ENCODE assay signal across 9 mouse cellular contexts in the genomic region with DNA sequence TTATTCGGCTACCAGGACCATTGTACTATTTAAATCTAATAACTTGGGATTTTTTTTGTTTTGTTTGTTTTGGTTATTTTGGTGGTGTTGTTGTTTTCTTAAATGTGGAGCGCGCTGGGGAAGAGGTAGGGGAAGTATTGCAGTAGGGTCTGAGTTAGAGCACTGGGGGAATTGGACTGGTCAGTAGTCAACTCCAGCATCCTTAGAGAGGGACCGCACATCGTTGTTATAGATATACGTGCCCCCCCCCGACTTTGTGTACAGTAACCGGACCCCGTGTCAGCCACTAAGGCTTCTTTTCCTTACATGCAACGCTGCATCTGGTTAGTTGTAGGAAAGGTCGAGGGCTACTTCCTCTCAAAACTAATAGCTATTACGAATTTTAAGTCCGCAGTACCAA.
DNase-seq lines count a peak whose midpoint lies in the region; ATAC-seq lines count a peak whose summit lies in the region.
"Had no signal": no experiment of that assay in that cellular context is flagged by ENCODE, and none has a peak within 500 bp of the region (broad histone marks: within the 10 kb centered on the region; RNA-seq: fewer than 3 reads in every experiment).

No protein-coding gene starts in this region.

- peak overlapping the region; percentile 86 for H3K4me3 ChIP-seq in heart, embryonic 10.5 days
- H3K4me3 ChIP-seq in brown adipose tissue, adult 24 weeks (ENCODE audit: insufficient read depth, low read depth, low read length) = peak overlapping the region; percentile 97
- peak overlapping the region; percentile 80 for H3K4me3 ChIP-seq in hindbrain, embryonic 12.5 days
- H3K4me3 ChIP-seq in midbrain, embryonic 12.5 days = peak overlapping the region; percentile 74

- peak overlapping the region; percentile 84 for H3K9ac ChIP-seq in hindbrain, embryonic 12.5 days
- H3K9ac ChIP-seq in midbrain, embryonic 12.5 days (replicated peaks) = peak overlapping the region; percentile 74

- no peak for DNase-seq in heart, embryonic 10.5 days (ENCODE audit: low spot score)
- DNase-seq in heart, adult 8-10 months (ENCODE audit: low spot score) = no peak
- no peak for DNase-seq in right cerebral cortex, adult 2 months (ENCODE audit: low spot score in 2 of 2)
- DNase-seq in gastrocnemius, postnatal 10 days = no peak

- no peaks in the 10 kb centered on the region for H3K36me3 ChIP-seq in heart, embryonic 10.5 days
- no peaks in the 10 kb centered on the region for H3K36me3 ChIP-seq in hindbrain, embryonic 12.5 days
- H3K36me3 ChIP-seq in midbrain, embryonic 12.5 days = no peaks in the 10 kb centered on the region

- no peaks in the 10 kb centered on the region for H3K9me3 ChIP-seq in heart, embryonic 10.5 days
- H3K9me3 ChIP-seq in hindbrain, embryonic 12.5 days (replicated peaks) = no peaks in the 10 kb centered on the region
- H3K9me3 ChIP-seq in midbrain, embryonic 12.5 days = no peaks in the 10 kb centered on the region

- no peaks in the 10 kb centered on the region for H3K27me3 ChIP-seq in heart, embryonic 10.5 days (ENCODE audit: insufficient read depth, poor library complexity, severe bottlenecking)
- H3K27me3 ChIP-seq in hindbrain, embryonic 12.5 days = peaks cover 16% of the 10 kb centered on the region; the same call in 1 of the 2 replicates
- H3K27me3 ChIP-seq in midbrain, embryonic 12.5 days = peaks cover 43% of the 10 kb centered on the region
- H3K27me3 ChIP-seq: CH12.LX had no signal

- H3K4me2 ChIP-seq in hindbrain, embryonic 12.5 days (replicated peaks) = peak overlapping the region; percentile 92
- H3K4me2 ChIP-seq in midbrain, embryonic 12.5 days (replicated peaks) = peak overlapping the region; percentile 98

- peak overlapping the region; percentile 94; the same call in 1 of the 2 replicates for H3K27ac ChIP-seq in heart, embryonic 10.5 days
- H3K27ac ChIP-seq in brown adipose tissue, adult 24 weeks (replicated peaks; ENCODE audit: low read depth, low read length) = peak overlapping the region; percentile 53
- H3K27ac ChIP-seq in hindbrain, embryonic 12.5 days = peak overlapping the region; percentile 89
- no peak overlapping the region for H3K27ac ChIP-seq in midbrain, embryonic 12.5 days (replicated peaks)

- no peak for ATAC-seq in hindbrain, embryonic 12.5 days (ENCODE audit: low FRiP score)
- no peak for ATAC-seq in midbrain, embryonic 12.5 days (ENCODE audit: low FRiP score, low read depth)
- no peak for ATAC-seq in granulocyte monocyte progenitor cell, adult 5-6 weeks (replicated peaks; ENCODE audit: poor library complexity, severe bottlenecking)

- WGBS in heart, embryonic 10.5 days = 14% methylated on average over 13 of the region's 13 CpGs
- WGBS in hindbrain, embryonic 12.5 days = 18% methylated on average over 13 of the region's 13 CpGs
- 29% methylated on average over 13 of the region's 13 CpGs for WGBS in midbrain, embryonic 12.5 days

- peaks cover 66% of the 10 kb centered on the region for H3K4me1 ChIP-seq in heart, embryonic 10.5 days
- peaks cover 32% of the 10 kb centered on the region for H3K4me1 ChIP-seq in brown adipose tissue, adult 24 weeks (ENCODE audit: control insufficient read depth, insufficient read depth, insufficient read length, low read length)
- peaks cover 35% of the 10 kb centered on the region for H3K4me1 ChIP-seq in hindbrain, embryonic 12.5 days
- peaks cover 19% of the 10 kb centered on the region for H3K4me1 ChIP-seq in midbrain, embryonic 12.5 days
